Mouse (Mus musculus): Measurements from ENCODE around the gene Cilp2.

Cilp2 gene

DNA sequence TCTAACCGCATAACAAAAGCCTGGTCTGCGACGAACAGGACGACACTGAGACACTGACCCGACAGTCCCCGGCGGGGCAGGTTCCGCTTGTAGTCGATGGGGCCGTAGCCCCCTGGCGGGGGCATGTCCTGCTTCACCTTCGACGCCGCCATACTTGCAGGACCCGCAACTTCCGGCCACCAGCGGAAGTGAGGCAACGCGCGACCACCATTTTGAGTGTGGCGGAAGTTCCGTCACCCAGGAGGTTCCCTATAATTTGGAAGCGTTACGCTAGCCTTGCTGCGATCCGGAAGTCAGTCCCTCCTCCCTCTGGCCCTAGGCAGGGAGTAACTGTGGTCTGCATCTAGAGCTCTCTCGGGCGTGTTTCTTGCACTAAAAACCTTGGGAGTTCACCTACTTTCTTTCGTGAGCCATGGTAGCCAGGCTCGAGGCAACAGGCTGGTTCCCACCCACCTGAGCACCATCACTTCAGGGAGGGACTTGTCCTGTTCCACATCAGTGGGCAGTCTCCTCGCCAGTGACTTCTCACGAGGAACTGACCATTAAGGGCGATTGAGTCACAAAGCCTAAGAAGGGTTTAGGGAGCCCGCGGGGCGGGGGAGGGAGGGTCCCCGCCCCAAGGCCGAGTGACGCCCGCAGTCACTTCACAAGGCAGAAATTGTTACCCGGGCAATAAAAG is 14.1 kb upstream of the Cilp2 start:
- peak; percentile 97 for DNase-seq (ENCODE audit: low spot score)

- no peak for DNase-seq (ENCODE audit: low spot score)
Observed at GRCm38 (mm10) chr8:69900895-69901451, 13.5 kb upstream of the Cilp2 start.

DNA sequence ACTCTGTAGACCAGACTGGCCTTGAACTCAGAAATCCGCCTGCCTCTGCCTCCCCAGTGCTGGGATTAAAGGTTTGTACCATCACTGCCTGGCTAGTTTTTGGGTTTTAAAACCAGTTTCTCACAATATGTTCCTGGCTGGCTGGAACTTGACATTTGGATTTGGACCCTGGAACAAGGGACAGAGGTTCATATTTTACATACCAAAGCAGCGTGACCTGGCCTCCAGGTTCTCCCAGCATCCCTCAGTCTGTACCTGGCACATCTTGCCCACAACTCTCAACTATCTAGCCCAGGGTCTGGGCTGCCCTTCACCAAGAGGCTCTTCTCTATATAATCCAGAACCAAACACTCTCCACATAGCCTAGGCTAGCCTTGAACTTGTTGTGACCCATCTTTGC is 12.4 kb upstream of the Cilp2 start:
- no peak for DNase-seq (ENCODE audit: low spot score)

GRCm38 (mm10) chr8:69897857-69898256 is 10.4 kb upstream of the Cilp2 start:
- DNase-seq (ENCODE audit: low spot score) = no peak

- DNase-seq (ENCODE audit: low spot score) = no peak
Observed at GRCm38 (mm10) chr8:69895772-69896451, 8.4 kb upstream of the Cilp2 start.

DNA sequence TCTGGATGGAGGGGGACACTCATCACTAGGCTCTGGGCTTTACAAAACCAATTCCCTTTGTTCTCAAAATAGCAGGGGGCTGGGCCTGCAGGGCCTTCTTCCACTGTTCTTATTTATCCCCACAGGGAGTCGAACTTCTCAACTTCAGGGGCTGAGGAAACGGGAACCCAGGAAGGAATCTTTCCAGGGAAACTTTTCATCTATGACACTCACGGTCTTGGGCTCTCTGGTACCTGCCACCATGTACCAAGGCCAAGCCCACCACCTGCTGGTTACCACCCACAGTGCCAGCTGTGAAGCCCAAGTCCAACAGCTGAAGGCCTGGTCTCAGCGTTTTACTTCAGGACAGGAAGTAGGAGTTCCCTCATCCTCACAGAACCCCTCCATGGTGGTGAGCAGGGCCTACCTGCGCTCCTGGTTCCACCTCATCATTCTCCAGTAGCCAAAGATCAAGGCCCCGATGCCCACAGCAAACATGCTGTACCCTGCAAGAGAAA is 7.4 kb upstream of the Cilp2 start:
- DNase-seq (ENCODE audit: low spot score) = no peak

DNA sequence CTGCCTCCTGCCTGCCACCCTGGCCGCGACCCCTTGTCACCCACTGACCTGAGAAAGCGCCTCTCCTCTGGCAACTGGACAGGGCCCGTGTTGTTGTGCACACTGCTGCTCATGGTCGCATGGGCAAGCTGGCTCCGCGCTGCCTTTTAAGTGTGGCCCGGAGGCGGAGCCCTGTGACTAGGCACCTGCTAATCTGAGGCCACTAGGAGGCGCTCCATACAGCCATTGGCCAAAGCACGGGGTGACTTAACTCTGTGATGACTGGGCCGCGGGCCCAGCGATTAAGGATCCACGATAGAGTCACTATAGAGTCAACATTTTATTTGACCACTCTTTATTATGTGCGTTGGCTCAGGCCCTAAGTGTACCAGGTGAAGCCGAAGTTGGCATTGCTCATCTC is 6.4 kb upstream of the Cilp2 start:
- DNase-seq (ENCODE audit: low spot score) = peak; percentile 86

- DNase-seq (ENCODE audit: low spot score) = peak; percentile 77
Observed at GRCm38 (mm10) chr8:69890813-69891241, 3.3 kb upstream of the Cilp2 start.

DNA sequence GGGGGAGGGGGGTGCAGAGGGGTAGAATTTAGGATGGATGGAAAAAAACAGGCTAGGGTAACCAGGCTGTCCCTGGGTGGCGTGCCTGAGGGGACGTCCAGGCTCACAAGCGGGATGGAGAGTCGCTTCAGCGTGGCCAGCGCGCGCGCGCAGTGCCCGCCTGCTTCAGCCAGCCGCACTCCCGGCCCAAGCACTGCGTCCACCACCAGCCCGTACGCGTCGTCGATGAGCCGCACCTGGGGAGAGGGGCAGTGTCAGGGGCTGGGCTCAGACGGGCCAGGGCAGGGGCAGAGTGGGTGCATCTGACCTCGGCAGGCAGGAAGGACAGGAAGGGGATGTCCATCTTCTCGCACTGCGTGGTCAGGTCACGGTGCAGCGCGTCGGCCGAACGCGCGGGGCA is 1.4 kb upstream of the Cilp2 start:
- DNase-seq (ENCODE audit: low spot score) = no peak

DNA sequence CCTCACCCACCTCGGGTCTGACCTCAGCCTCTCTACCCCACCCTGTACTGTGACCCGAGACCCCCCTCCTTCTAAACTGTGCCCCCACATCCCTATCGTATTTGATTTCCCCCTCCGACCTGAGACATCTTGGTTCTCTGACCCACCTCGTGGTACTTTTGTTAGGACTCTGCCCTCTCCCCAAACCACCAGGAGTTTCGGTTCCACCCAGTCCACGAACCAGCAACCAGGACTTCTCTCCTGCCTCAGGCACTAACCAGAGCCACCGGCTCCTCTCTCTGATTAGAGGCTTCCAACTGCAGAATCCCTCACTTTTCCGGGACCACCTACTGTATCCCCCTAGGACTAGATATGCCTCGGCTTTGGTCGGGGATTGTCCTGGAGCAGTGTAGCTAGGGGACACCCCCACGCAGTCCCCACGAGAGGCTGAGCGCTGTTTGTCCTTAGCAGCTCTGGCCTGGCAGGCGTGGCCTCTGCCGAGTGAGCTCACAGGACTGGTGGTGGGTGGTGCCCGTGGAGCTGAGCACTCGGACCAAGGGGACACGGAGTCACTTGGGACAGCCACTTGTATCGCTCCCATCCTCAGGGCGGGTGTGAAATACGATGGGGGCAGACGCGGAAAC is 868 bp upstream of the Cilp2 start:
- DNase-seq (ENCODE audit: low spot score) = no peak

DNA sequence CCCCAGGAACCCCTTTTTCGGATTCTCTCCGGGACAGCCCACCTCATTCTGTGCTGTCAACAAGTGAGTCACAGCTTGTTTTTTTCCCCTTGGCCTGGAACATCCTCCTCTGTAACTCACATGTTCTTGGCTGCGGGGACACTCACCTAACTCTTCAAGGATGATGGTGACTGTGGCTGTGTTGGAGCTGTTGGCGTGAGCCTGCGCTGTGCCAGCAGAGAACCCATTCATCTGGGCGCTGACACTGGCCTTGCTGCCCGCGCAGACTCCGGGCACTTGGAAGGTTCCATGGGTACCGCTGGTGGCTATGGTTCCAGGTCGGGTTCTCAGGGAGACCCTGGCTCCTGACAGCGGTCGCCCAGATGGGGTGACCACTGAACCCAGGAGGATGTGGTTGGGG is 3.3 kb downstream of the Cilp2 start:
- no peak for DNase-seq (ENCODE audit: low spot score)

DNA sequence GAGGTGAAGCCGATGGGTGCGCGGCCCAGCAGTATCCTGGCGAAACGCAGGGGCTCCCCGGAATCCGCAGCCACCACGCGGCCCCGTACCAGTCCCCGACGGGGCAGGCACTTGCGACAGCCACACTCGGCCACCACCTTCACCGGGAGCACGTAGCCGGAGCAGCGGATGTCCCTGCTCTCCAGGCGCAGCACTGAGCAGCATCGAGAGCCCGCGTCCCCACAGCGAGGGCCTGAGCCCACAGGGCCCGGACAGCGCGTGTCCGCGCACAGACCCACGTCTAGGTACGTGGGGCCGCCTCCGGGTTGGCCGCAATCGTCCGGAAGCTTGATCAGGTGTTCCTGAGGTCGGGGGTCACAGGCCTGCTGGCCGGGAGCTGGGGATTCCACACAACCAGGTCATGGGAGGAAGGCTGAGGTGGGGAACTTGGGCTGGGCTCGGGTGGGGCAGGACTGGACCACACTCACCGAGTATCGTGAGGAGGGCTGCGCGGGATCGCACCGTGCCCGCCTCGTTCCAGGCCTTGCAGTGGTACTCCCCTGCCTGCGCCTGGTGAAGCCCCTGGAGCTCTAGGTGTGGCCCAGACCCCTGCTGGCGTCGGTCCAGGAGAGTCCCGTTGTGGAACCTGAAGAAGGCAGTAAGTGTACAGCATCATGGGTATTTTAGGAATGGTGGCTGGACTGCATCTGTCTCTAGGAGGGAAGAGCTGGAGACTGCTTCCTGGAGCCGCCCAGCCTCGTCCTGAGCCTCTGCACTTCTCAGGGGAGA is 4.5 kb downstream of the Cilp2 start:
- DNase-seq (ENCODE audit: low spot score) = no peak

DNA sequence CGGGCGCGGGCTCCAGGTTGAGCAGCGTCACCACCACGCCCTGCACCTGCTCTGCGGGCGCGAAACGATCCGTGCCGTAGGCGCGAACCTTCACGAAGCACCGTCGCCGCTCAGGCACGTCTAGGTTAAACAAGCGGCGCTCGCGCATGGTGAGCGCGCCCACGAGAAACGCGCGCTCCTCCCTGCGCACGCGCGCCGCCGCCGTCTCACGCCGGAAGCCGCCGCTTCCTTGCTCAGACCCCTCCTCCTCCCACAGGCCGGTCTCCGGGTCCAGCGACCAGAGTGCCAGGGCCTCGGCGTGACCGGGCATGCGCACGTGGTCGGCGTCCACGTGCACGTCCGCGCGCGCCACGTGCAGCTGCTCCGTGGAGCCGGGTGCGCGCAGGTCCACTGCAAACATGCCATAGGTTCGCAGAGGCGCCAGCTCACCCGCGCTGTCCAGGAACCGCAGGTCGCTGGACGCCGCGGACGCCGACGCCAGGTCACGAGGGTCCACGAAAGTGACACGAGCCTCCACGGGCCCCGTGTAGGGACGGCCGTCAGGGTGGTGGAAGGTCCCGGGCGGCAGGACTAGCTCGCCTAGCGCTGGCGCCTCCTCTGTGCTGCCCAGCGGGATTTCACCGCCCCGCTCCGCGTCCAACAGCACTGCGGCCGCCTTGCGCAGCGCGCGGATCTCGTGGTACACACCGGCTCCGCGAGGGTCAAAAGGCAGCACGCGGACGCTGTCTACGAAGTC is 5.3 kb downstream of the Cilp2 start:
- DNase-seq (ENCODE audit: low spot score) = peak; percentile 65

DNA sequence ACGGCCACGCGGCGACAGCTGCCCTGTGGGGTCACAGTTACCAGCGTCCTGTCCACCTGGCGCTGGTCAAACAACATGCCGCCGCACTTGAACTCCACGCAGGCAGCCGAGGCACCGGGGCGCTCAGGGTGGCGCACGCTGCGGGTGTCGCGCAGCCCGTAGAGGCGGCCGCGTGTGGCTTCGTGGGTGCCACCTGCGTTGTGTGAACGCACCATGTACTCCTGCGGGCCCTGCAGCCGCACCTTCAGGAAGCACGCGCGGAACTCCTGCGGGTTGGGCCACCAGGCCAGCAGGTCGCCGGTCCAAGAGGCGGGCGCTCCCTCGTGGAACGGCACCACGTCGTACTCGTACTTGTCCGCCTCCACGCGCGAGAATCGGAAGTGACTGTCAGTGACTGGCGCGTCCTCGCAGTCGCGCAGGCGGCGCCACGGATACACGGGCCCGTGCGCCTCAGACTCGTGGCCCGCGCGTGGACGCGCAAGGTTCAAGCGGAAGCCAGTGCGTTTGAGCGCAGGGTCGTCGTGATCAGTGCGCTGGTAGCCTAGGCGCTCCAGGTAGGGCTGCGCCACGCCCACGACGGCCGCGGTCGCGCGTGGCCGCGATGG is 6.1 kb downstream of the Cilp2 start:
- no peak for DNase-seq (ENCODE audit: low spot score)

GRCm38 (mm10) chr8:69880841-69881240 is 6.6 kb downstream of the Cilp2 start:
- DNase-seq (ENCODE audit: low spot score) = no peak

DNA sequence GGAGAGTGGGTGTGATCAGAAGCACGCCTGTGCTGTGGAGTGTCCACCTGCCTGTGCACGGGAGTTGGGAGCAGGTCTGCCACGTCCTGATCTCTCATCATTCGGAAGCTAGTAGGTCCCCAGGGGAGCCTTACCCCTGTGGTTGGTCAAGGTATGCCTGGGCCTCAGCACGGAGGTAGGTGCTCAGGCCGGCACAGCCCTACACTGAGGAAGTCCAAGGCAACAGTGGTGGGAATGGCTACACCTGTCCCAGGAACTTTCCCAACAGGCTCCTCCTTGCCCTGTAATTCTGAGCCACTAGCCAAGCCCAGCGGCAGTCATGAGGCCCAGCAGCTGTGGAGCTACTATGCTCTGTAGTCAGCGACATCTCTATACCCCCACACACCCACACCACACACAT is 7.8 kb downstream of the Cilp2 start:
- DNase-seq (ENCODE audit: low spot score) = no peak

DNA sequence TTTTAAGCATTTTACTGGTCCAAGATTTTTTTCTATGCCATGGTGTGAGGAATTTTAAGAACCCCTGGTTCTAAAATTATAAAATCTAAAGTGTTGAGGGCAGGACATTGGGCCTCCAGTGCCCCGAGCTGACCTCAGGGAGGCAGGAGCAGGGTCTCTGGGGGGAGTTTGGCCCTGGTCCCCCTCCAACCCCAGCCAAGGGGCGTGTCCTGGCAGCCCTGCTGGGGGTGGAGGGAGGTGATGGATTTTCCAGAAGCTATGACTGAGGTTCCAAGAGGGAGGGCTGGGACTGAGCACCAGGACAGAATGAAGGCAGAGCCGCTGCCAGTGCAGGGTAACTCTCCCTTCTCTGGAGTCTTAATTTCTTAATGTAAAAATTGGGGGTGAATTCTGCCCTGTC is 9.5 kb downstream of the Cilp2 start:
- DNase-seq (ENCODE audit: low spot score) = no peak

- no peak for DNase-seq (ENCODE audit: low spot score)
Observed at GRCm38 (mm10) chr8:69877396-69877795, 10.1 kb downstream of the Cilp2 start.

- no peak for DNase-seq (ENCODE audit: low spot score)
Observed at GRCm38 (mm10) chr8:69876967-69877366, 10.5 kb downstream of the Cilp2 start.

- no peak for DNase-seq (ENCODE audit: low spot score)
Observed at GRCm38 (mm10) chr8:69876097-69876496, 11.4 kb downstream of the Cilp2 start.

- DNase-seq (ENCODE audit: low spot score) = no peak
Observed at GRCm38 (mm10) chr8:69874654-69875053, 12.8 kb downstream of the Cilp2 start.

All from embryo, embryonic 10.5 days (tissue).